Mouse (Mus musculus) liver, adult 2 months (tissue): ENCODE results near the gene Polr2h.

Experiments
- CTCF ChIP-seq: fragments of 200-500 bp; IDR thresholded peaks from 2 replicates; pipeline ENCODE4 v1.5.1; 2011; ENCODE audit warnings: low read depth, low read length, control low read depth
- POLR2A ChIP-seq: fragments of 200-500 bp; IDR thresholded peaks from 2 replicates; pipeline ENCODE4 v1.6.1; 2011; ENCODE audit warnings: low read length, control low read depth; ENCODE audit not compliant: insufficient read depth; ENCODE audit errors: extremely low read depth

DNA sequence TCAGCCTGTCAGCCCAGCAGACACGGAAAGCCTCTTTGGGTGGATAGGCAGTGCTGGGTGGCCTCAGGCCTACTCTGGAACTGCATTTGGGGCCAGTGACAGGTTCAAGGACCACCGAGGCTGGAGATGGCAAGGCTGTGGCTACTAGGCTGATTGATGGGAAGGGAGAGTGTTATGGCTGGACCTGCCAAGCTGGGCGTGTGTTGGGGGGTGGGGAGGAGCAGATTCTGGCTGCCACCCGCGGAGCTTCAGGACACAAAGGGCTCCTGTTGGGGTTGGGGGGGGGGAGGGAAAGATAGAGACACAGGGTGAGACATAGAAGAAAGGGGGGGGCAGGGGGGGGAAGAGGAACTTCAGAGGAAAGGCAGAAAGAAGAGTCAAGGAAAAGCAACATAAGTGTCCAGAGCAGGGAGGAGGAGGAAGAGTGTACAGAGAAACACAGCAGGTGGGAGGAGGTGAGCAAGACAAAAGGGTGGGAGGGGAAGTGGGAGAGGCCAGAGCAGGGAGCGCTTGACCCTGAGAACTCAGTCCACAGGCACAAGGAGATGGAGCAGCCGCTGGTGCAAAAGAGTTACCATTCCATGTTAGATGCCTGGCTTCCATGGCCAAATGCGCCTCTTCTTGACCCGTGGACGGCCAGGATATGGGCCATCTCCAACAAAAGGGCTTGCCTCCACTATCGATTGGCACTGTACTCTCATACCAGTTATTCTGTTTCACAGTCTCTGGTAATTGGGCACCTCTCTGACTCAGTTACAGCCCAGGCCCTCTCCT lies 3.0 kb upstream of the Polr2h start:
- TF ChIP-seq CTCF: no peak
- TF ChIP-seq POLR2A: no peak
